Mouse (Mus musculus): ENCODE measurements around the gene Actr10. TPM values are rescaled to one million over a fixed set of nuclear protein-coding genes. Genes with fewer than 3 reads are reported as not detected.

Actr10 gene
- polyA plus RNA-seq, 1 experiment from 2014 or later: 305 TPM

DNA sequence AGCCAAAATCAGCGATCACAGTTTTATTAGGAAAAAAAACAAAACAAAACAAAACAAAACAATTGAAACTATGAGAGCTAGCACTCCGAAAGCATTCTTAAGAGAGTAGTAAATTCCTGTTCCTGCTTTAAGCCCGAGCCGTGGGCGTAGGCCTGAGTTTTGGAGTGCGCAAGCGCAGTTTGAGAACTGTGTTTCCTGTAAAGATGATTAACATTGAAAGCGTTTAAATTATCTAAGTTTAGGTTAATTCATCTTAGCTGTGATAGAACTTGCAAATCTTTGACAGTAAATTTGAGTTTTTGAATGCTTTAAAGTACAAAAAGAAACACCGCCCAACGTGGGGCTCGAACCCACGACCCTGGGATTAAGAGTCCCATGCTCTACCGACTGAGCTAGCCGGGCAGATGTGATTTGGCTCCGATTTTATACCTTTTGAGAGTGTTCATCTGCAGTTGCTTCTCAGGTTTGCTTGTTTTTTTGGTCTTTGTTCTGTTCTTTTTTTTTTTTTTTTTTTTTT is 31.2 kb downstream of the Actr10 start:
- peak; percentile 94 for DNase-seq (ENCODE audit: low spot score)
- WGBS: 1% methylated on average over 15 of the region's 15 CpGs
- ATAC-seq (replicated peaks; ENCODE audit: insufficient number of reproducible peaks, low FRiP score, low TSS enrichment, low read depth): 0 out of 2 replicates have a peak, but pooled peaks have one; percentile 55

DNA sequence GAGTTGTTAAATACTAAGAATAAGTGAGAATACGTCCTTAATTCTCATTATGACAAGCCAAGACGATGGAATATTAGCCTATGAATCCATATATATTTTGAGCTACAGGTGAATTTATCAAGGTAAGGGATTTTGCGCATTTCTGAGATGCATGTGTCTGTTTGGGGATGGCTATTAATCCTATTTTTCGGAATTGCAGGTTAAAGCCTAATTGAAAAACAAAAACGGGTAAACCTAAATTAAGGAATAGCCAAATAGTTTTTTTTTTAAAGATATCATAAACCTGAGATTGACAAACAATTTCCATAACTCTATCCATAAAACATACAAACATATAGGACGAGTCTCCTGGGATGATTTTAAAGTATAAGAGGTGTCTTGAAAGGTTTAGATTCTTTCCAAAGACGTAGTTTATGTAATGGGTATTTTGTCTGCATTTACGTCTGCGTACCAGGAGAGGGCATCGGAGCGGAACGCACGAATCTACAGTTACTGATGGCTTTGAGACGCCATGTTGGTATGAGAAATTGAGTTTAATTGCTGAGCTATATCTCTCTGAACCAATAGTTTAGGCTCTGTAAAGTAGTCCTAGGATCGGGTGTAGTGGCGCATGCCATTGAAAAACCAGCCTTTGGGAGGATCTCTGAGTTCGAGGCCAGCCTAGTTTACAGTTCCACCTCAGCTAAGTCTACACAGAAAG is 32.0 kb downstream of the Actr10 start:
- Histone ChIP-seq H3K27me3 (ENCODE audit: control insufficient read depth, insufficient read depth, low read length) (no peaks in the 10 kb centered on the region), H3K9me3 (replicated peaks; ENCODE audit: control insufficient read depth, low read length) (no peaks in the 10 kb centered on the region), H3K36me3 (replicated peaks; ENCODE audit: control insufficient read depth, insufficient read depth, low read depth, low read length) (no peaks in the 10 kb centered on the region; the same call in 1 of the 2 replicates), H3K4me2 (ENCODE audit: low read depth, low read length) (peak overlapping the region; percentile 33), H3K4me3 (ENCODE audit: low read depth, low read length) (peak overlapping the region; percentile 29), H3K27ac (replicated peaks; ENCODE audit: low read depth, low read length) (no peak overlapping the region), H3K9ac (replicated peaks; ENCODE audit: low read length) (no peak overlapping the region), H3K4me1 (ENCODE audit: control insufficient read depth, insufficient read depth, low read length) (no peaks in the 10 kb centered on the region)
- ATAC-seq (replicated peaks; ENCODE audit: insufficient number of reproducible peaks, low FRiP score, low TSS enrichment, low read depth): no peak
- 4% methylated on average over 17 of the region's 17 CpGs for WGBS
- peak; percentile 86 for DNase-seq (ENCODE audit: low spot score)

More for the DNA sequence above, 31.2 kb downstream of the Actr10 start:
- no peaks in the 10 kb centered on the region; the same call in none of the 2 replicates for H3K36me3 ChIP-seq (replicated peaks; ENCODE audit: control insufficient read depth, insufficient read depth, low read depth, low read length)
- H3K4me3 ChIP-seq (ENCODE audit: low read depth, low read length): peak overlapping the region; percentile 58
- no peaks in the 10 kb centered on the region for H3K4me1 ChIP-seq (ENCODE audit: control insufficient read depth, insufficient read depth, low read length)
- H3K4me2 ChIP-seq (ENCODE audit: low read depth, low read length): peak overlapping the region; percentile 58
- peak overlapping the region; percentile 72 for H3K9ac ChIP-seq (replicated peaks; ENCODE audit: low read length)
- peak overlapping the region; percentile 64; the same call in 1 of the 2 replicates for H3K27ac ChIP-seq (replicated peaks; ENCODE audit: low read depth, low read length)
- H3K27me3 ChIP-seq (ENCODE audit: control insufficient read depth, insufficient read depth, low read length): no peaks in the 10 kb centered on the region
- no peaks in the 10 kb centered on the region for H3K9me3 ChIP-seq (replicated peaks; ENCODE audit: control insufficient read depth, low read length)

DNA sequence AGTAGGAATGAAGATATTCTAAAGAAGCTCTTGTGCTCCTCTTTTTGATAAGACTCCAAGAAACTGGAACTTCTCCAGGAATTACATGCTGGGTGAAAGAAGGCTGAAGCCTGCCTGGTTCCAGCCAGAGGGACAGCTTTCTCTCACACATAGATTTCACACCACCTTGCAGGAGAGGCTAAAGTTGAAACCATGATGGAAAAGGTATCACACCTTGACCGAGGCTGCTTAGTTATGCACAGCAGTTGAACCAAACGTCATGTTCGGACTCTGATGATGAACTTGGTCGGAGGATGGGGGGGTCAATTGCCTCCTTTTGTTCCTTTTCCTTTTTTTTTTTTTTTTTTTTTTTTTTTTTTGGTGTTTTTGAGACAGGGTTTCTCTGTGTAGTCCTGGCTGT is 36.2 kb downstream of the Actr10 start:
- Histone ChIP-seq H3K4me2 (ENCODE audit: low read depth, low read length) (no peak overlapping the region), H3K4me3 (ENCODE audit: low read depth, low read length) (no peak overlapping the region), H3K36me3 (replicated peaks; ENCODE audit: control insufficient read depth, insufficient read depth, low read depth, low read length) (no peaks in the 10 kb centered on the region; the same call in 1 of the 2 replicates), H3K27me3 (ENCODE audit: control insufficient read depth, insufficient read depth, low read length) (no peaks in the 10 kb centered on the region), H3K9me3 (replicated peaks; ENCODE audit: control insufficient read depth, low read length) (no peaks in the 10 kb centered on the region), H3K9ac (replicated peaks; ENCODE audit: low read length) (no peak overlapping the region), H3K27ac (replicated peaks; ENCODE audit: low read depth, low read length) (no peak overlapping the region), H3K4me1 (ENCODE audit: control insufficient read depth, insufficient read depth, low read length) (no peaks in the 10 kb centered on the region; the same call in 1 of the 2 replicates)
- WGBS: 81% methylated on average over 4 of the region's 4 CpGs
- DNase-seq (ENCODE audit: low spot score) (no peak), ATAC-seq (replicated peaks; ENCODE audit: insufficient number of reproducible peaks, low FRiP score, low TSS enrichment, low read depth) (no peak)

DNA sequence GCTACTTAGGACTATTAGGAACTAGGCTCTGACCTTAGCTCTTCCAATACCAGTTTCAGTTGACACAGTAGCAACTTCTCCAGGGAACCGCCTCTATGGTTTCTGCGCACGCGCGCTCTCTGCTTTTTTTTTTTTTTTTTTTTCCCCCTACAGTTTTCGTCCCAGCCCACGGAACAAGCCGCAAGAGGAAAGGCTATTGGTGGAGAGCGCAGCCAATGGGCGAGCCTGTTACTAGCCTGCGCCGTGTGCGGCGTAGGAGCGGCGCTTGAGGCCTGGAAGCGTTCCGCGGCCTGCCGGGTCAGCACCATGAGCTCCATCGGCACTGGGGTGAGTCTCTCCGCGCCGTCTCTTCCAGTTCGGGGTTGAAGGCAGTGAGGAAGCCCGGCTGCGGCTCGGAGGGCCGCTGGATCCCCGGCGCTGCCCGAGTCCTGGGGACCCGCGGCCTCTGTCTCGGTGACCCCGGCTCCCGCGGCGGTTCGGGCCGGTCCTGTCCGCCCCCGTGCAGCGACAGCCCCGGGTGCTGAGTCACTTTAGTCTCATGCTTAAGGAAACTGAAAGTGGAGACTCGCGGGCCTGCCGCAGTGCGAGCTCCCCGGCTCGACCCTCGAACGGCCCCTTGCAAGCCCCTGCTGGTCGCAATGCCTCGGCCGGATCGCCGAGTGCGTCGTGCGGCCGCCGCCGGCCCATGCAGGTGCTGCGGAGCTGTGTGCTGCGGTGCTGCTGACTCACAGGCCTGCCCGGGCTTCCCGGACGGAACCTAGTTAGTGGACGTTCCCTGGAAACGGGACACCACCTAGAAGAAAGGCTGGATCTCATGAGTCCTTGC is 37.0 kb downstream of the Actr10 start, which contains the start of gene Psma3:
Gene Psma3 (plus strand): TSS at position 181 of the 826 bp plus-strand sequence.
- H3K27me3 ChIP-seq (ENCODE audit: control insufficient read depth, insufficient read depth, low read length): no peaks in the 10 kb centered on the region
- H3K4me3 ChIP-seq (ENCODE audit: low read depth, low read length): peak within 1 kb of the TSS; percentile 95
- no peaks in the 10 kb centered on the region; the same call in 1 of the 2 replicates for H3K36me3 ChIP-seq (replicated peaks; ENCODE audit: control insufficient read depth, insufficient read depth, low read depth, low read length)
- under 1% methylated on average over 71 of the region's 71 CpGs for WGBS
- peak within 1 kb of the TSS; percentile 56 for H3K4me2 ChIP-seq (ENCODE audit: low read depth, low read length)
- H3K4me1 ChIP-seq (ENCODE audit: control insufficient read depth, insufficient read depth, low read length): no peaks in the 10 kb centered on the region; the same call in 1 of the 2 replicates
- DNase-seq (ENCODE audit: low spot score) (peak; percentile 97), ATAC-seq (replicated peaks; ENCODE audit: insufficient number of reproducible peaks, low FRiP score, low TSS enrichment, low read depth) (peak; percentile 97)
- H3K9me3 ChIP-seq (replicated peaks; ENCODE audit: control insufficient read depth, low read length): no peaks in the 10 kb centered on the region
- peak within 1 kb of the TSS; percentile 98 for H3K9ac ChIP-seq (replicated peaks; ENCODE audit: low read length)
- peak within 1 kb of the TSS; percentile 94 for H3K27ac ChIP-seq (replicated peaks; ENCODE audit: low read depth, low read length)

DNA sequence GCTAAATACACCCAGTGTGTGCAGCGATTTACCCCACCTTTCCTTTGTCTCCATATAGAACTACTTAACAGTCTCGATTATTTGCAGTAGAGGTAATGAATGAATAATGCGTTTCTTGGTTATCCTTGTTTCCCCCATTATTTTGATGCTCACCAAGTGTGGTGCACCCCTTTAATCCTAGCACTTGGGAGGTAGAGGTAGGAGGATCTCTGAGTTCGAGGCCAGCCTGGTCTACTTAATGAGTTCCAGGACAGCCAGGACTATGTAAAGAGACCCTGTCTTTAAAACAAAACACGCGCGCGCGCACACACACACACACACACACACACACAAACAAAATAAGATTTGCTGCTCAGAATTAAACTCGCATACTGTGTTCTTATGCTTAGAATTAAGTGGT is 37.7 kb downstream of the Actr10 start:
- ATAC-seq (replicated peaks; ENCODE audit: insufficient number of reproducible peaks, low FRiP score, low TSS enrichment, low read depth): no peak
- Histone ChIP-seq H3K4me3 (ENCODE audit: low read depth, low read length) (peak overlapping the region; percentile 95), H3K36me3 (replicated peaks; ENCODE audit: control insufficient read depth, insufficient read depth, low read depth, low read length) (no peaks in the 10 kb centered on the region; the same call in 1 of the 2 replicates), H3K4me2 (ENCODE audit: low read depth, low read length) (peak overlapping the region; percentile 56), H3K4me1 (ENCODE audit: control insufficient read depth, insufficient read depth, low read length) (no peaks in the 10 kb centered on the region; the same call in 1 of the 2 replicates), H3K27ac (replicated peaks; ENCODE audit: low read depth, low read length) (peak overlapping the region; percentile 94), H3K9ac (replicated peaks; ENCODE audit: low read length) (peak overlapping the region; percentile 98), H3K9me3 (replicated peaks; ENCODE audit: control insufficient read depth, low read length) (no peaks in the 10 kb centered on the region), H3K27me3 (ENCODE audit: control insufficient read depth, insufficient read depth, low read length) (no peaks in the 10 kb centered on the region)
- WGBS: 23% methylated on average over 10 of the region's 10 CpGs
- DNase-seq (ENCODE audit: low spot score): peak; percentile 31

- H3K27ac ChIP-seq (replicated peaks; ENCODE audit: low read depth, low read length): no peak overlapping the region
- peak overlapping the region; percentile 95 for H3K4me3 ChIP-seq (ENCODE audit: low read depth, low read length)
- H3K9me3 ChIP-seq (replicated peaks; ENCODE audit: control insufficient read depth, low read length): no peaks in the 10 kb centered on the region
- no peaks in the 10 kb centered on the region; the same call in 1 of the 2 replicates for H3K36me3 ChIP-seq (replicated peaks; ENCODE audit: control insufficient read depth, insufficient read depth, low read depth, low read length)
- peak overlapping the region; percentile 56 for H3K4me2 ChIP-seq (ENCODE audit: low read depth, low read length)
- ATAC-seq (replicated peaks; ENCODE audit: insufficient number of reproducible peaks, low FRiP score, low TSS enrichment, low read depth): no peak
- 68% methylated on average over 3 of the region's 3 CpGs for WGBS
- H3K9ac ChIP-seq (replicated peaks; ENCODE audit: low read length): no peak overlapping the region
- H3K4me1 ChIP-seq (ENCODE audit: control insufficient read depth, insufficient read depth, low read length): no peaks in the 10 kb centered on the region; the same call in 1 of the 2 replicates
- no peak for DNase-seq (ENCODE audit: low spot score)
- H3K27me3 ChIP-seq (ENCODE audit: control insufficient read depth, insufficient read depth, low read length): no peaks in the 10 kb centered on the region
These were observed 38.2 kb downstream of the Actr10 start for GRCm38 (mm10) chr12:70975891-70976290.

DNA sequence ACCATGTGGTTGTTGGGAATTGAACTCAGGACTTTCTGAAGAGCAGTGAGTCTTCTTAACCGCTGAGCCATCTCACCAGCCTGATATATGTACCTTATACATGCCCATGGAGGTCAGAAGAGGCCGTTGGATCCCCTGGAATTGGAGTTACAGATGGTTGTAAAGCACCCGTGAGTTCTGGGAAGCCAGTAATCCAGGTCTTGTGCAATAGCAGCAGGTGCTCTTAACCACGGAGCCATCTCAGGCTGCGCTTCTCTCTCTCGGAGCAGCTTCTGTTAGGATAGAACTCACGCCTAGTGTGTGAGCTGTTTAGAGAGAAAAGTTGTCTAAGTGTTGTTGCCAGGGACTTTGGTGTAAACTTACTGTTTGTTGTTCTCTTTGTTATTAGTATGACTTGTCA is 40.7 kb downstream of the Actr10 start:
- H3K9me3 ChIP-seq (replicated peaks; ENCODE audit: control insufficient read depth, low read length): no peaks in the 10 kb centered on the region
- DNase-seq (ENCODE audit: low spot score) (no peak), ATAC-seq (replicated peaks; ENCODE audit: insufficient number of reproducible peaks, low FRiP score, low TSS enrichment, low read depth) (no peak)
- H3K36me3 ChIP-seq (replicated peaks; ENCODE audit: control insufficient read depth, insufficient read depth, low read depth, low read length): no peaks in the 10 kb centered on the region
- no peak overlapping the region for H3K27ac ChIP-seq (replicated peaks; ENCODE audit: low read depth, low read length)
- H3K4me1 ChIP-seq (ENCODE audit: control insufficient read depth, insufficient read depth, low read length): no peaks in the 10 kb centered on the region; the same call in 1 of the 2 replicates
- no peaks in the 10 kb centered on the region for H3K27me3 ChIP-seq (ENCODE audit: control insufficient read depth, insufficient read depth, low read length)
- no peak overlapping the region for H3K4me3 ChIP-seq (ENCODE audit: low read depth, low read length)
- no peak overlapping the region for H3K9ac ChIP-seq (replicated peaks; ENCODE audit: low read length)
- no peak overlapping the region for H3K4me2 ChIP-seq (ENCODE audit: low read depth, low read length)
- 89% methylated on average over 7 of the region's 7 CpGs for WGBS

All from embryonic facial prominence, embryonic 11.5 days (tissue).